Mouse (Mus musculus) bone marrow macrophage, adult 2 months (primary cell): ENCODE measurements around the gene Bpifb9b.

Source experiments
- CTCF ChIP-seq: IDR thresholded peaks from 2 replicates; pipeline ENCODE4 v1.5.1; 2012; ENCODE audit warnings: low read depth, mild to moderate bottlenecking, low read length, moderate library complexity
- POLR2A ChIP-seq: IDR thresholded peaks from 2 replicates; pipeline ENCODE4 v1.6.1; 2012; ENCODE audit warnings: mild to moderate bottlenecking, low read depth, low read length, borderline replicate concordance

DNA sequence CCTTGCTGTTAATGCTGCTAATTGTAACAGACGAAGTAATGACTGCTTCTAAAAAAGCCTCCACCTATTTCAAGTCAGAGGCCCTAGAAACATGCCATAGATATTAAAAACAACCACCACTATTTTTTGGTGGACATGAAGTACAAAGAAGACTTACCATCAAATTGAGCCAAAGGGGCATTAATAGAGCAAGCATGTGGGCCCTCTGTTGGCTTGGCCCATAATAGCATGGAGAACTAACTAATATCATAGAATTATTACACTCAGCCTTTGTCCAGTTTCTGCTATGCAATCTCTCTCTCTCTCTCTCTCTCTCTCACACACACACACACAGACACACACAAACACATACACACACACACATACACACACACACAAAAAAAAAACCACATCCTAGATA, 14.2 kb upstream of the Bpifb9b start:
- no peak for TF ChIP-seq CTCF
- no peak for TF ChIP-seq POLR2A
